ENCODE assay signal across 11 mouse cellular contexts in the genomic region with DNA sequence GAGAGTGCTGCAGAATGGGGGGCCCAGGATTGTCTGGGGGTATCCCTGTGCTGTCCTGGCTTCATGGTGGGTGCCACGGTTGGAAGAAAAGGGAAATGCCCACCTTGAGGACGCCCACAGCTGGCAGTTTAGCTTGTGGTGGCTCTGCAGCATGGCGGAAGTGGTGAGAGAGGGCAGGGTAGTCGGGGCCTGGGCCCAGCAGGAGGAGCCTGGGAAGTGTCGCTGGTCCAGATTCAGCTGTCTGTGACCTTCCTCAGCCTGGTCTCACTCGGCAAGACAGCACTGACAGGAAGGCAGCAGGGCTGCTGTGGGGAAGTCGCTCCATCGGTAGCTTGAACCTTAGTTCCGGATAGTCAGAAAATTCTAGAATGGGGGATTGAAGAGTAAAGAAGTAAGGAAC. TPM values are rescaled to one million over a fixed set of nuclear protein-coding genes. Genes with fewer than 3 reads are reported as not detected.
DNase-seq lines count a peak whose midpoint lies in the region; ATAC-seq lines count a peak whose summit lies in the region.
"Had no signal": no experiment of that assay in that cellular context is flagged by ENCODE, and none has a peak within 500 bp of the region (broad histone marks: within the 10 kb centered on the region; RNA-seq: fewer than 3 reads in every experiment).

No protein-coding gene starts in this region.

- peak; percentile 20 to 33 for DNase-seq in heart, adult 9 months (ENCODE audit: low spot score in 2 of 2)
- no peak for DNase-seq in heart, postnatal 14 days
- peak; percentile 58 to 66 for DNase-seq in spleen, postnatal 36 days (ENCODE audit: low spot score in 2 of 2)
- DNase-seq in spleen, postnatal 4 days (ENCODE audit: low spot score in 2 of 2), result no peak
- peak; percentile 49 for DNase-seq in thymus, postnatal 25 days
- no peak for DNase-seq in right cerebral cortex, postnatal 25 days
- DNase-seq in layer of hippocampus, adult 9-11 months, result no peak
- DNase-seq: forebrain, postnatal 0 days; gastrocnemius, postnatal 25 days; right cerebral cortex, postnatal 4 days had no signal

- 0 out of 2 replicates have a peak, but pooled peaks have one; percentile 19 for ATAC-seq in megakaryocyte-erythroid progenitor cell, adult 5-6 weeks (replicated peaks; ENCODE audit: low FRiP score, low TSS enrichment, poor library complexity, severe bottlenecking)
- ATAC-seq: forebrain, postnatal 0 days had no signal

- intact Hi-C loops in heart, postnatal 14 days (cut with DNase I), result no loop called here

RNA-seq across cellular contexts. Expression of gene Pitpna, which starts 6.5 kb away (rescaled TPM):
- total RNA-seq in heart, postnatal 14 days (2021), result 100 to 1,000 TPM; 124 to 130 TPM
- total RNA-seq in megakaryocyte-erythroid progenitor cell, adult 5-6 weeks (2014; fragmentation: Nextera tagmentation), result 69.0 and 96.5 TPM in 2 replicates
- 46.2 and 58.2 TPM in 2 replicates for total RNA-seq in megakaryocyte-erythroid progenitor cell, adult 5-6 weeks (2017)

RNA-seq across cellular contexts. Expression of gene Inpp5k, which starts 36.4 kb away (rescaled TPM):
- total RNA-seq in heart, postnatal 14 days (2021), result 10 to 100 TPM; 32.7 to 32.8 TPM
- total RNA-seq in megakaryocyte-erythroid progenitor cell, adult 5-6 weeks (2014; fragmentation: Nextera tagmentation), result 33.8 and 34.5 TPM in 2 replicates
- total RNA-seq in megakaryocyte-erythroid progenitor cell, adult 5-6 weeks (2017), result 19.9 and 26.5 TPM in 2 replicates

RNA-seq across cellular contexts. Expression of gene Myo1c, which starts 55.9 kb away (rescaled TPM):
- 100 to 1,000 TPM; 136 to 143 TPM for total RNA-seq in heart, postnatal 14 days (2021)
- total RNA-seq in megakaryocyte-erythroid progenitor cell, adult 5-6 weeks (2014; fragmentation: Nextera tagmentation), result 36.5 and 37.4 TPM in 2 replicates
- total RNA-seq in megakaryocyte-erythroid progenitor cell, adult 5-6 weeks (2017), result 13.5 and 32.6 TPM in 2 replicates

Comparison
In these comparisons a context has a peak if more than half of its experiments do, and no peak if none do; other contexts are left out.
1. DNase-seq: peak in heart, adult 9 months (2 of 2), spleen, postnatal 36 days (2 of 2) and thymus, postnatal 25 days (single experiment); none in heart, postnatal 14 days (0 of 2), spleen, postnatal 4 days (0 of 2), right cerebral cortex, postnatal 25 days (single experiment) and layer of hippocampus, adult 9-11 months (single experiment).